Mouse (Mus musculus) v-Abl transformed pro-B cells (cell line): Measurements from ENCODE around the gene Smad6.

Experiments used
- in situ Hi-C, 2 experiments: fragments of 400-800 bp; cut with MboI; formaldehyde crosslinking; loops; one replicate each; pipeline ENCODE4 v1.15.1; 2025; ENCODE audit not compliant: unreplicated experiment in 2 of 2

Smad6 gene

DNA sequence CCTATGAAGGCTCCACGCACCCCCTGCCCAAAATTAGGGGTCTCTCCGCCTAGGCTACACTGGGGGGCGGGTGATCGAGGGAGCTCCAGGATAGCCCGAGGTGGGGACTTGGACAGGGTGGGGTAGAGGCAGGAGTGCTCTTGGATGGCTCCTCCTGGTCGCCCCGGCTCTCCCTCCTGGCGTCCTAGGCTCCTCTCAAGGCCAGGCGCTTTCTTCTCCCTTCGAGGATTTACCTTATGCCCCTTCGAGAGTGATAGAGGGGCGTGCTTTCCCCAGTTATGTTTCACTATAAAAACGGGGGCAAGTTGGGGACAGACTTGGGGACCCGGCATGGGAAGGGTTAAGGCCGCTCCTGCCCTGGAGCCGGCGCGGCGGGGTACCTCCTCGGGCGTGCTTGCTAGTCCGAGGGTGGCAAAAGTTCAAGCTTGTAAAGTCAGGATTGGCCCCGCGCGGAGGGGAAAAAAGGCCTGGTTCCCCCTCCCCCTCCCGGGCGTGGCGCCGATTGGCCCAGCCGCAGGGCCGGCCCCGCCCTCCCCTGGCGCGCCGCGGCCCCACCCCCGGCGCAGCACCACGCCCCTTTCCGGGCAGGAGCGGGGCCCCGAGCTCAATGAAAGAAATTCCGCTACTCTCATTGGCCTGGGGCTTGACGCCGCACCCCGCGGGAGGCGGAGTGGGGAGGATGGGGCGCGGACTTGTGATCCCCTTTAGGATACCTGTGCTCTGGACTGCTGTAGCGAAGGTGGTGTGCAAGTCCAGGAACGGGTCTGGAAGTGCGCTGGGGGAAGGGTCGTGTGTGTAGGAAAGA is 905 bp upstream of the Smad6 start:
- in situ Hi-C loops = loop anchor here in 1 of 2 experiments (5.0 kb wide), 1 partner anchor 65 kb away; no protein-coding TSS in a partner anchor

- in situ Hi-C loops = loop anchor here in 1 of 2 experiments (5.0 kb wide), 1 partner anchor 66 kb away; no protein-coding TSS in a partner anchor
These were observed 474 bp downstream of the Smad6 start for GRCm38 (mm10) chr9:64021319-64021850.

DNA sequence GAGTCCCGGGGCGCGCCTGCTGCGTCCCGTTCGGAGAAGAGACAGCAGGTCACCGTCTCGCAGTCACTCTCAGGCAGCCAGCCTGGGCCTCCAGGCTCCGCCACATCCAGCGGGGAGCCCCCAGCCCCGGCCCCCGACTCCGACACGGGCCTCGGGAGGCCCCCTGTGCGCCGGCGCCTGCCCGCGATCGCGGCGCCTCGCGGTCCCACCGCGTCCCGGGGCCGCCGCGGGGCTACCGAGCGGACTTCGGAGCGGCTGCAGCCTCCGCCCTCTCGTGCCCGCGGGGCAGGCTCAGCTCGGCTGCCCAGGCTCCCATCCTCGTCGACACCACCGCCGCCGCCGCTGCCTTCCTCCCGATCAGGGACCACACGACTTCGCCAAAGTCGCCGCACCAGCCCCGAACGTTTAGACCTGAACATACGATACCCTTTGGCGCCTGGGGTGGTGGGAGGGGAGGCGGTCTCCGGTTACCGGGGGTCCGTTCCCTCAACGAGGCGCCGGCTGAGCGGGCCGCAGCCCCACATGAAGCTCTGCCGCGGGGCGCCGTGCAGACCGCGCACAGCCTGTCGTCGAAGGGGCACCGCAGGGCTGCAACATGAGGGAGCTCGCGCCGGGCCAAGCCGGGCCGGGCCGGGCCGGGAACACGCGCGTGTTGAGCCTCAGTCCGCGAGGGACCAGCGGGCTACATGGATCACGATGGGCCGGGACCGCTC is 1.1 kb downstream of the Smad6 start:
- in situ Hi-C loops = loop anchor here in 1 of 2 experiments (5.0 kb wide), 1 partner anchor 67 kb away; no protein-coding TSS in a partner anchor

GRCm38 (mm10) chr9:64020171-64020605 is 1.7 kb downstream of the Smad6 start:
- in situ Hi-C loops = loop anchor here in 1 of 2 experiments (5.0 kb wide), 1 partner anchor 67 kb away; no protein-coding TSS in a partner anchor

- in situ Hi-C loops = loop anchor here (5.0 kb wide), 2 partner anchors 38 to 68 kb away; no protein-coding TSS in a partner anchor
These were observed 2.6 kb downstream of the Smad6 start for GRCm38 (mm10) chr9:64019036-64019886.

DNA sequence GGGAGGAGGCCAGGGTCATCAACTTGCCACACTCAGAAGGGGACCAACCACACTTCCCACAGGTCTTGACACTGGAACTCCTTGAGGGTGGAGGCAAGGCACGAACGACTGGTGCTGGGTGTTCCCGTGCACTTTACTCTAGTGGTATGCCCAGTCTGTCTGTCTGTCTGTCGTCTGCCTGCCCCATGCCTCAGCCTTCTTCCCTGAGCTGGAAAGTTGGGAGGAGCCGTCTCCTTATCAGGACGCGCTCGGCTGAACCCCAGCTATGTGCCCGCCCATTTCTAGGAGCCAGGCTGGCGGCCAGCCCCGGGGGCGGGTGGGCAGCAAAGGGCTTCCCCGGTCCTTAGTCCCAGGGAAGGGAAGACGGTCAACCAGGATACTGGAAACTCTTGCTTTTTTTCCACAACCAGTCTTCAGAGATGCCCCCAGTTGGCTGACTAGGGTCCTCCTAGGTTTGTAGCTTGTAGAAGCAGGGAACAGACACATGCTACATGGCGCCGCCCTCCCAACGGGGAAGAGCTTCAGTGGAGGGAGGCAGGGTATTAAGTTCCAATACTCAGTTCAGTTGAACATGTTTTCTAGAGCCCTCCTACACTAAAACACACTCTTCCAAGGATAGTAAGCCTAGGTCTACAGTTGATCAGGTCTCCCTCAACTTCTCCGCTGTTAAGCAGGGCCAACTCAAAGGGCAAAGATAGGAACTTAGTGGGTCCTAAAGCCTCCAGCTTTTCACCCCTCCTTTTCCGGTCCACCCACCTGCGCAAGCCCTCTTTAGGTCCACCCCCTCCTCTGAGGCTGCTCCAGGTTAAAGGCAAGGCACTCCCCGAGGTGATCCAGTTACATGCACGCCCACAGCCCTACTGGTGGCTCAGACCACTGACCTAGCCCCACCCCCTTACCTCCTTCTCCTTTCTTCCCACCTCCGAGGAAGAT is 3.7 kb downstream of the Smad6 start:
- in situ Hi-C loops = loop anchor here (5.0 kb wide), 2 partner anchors 39 to 69 kb away; no protein-coding TSS in a partner anchor

GRCm38 (mm10) chr9:64016648-64017400 is 5.0 kb downstream of the Smad6 start:
- in situ Hi-C loops = loop anchor here (5.0 kb wide), 2 partner anchors 40 to 70 kb away; no protein-coding TSS in a partner anchor

GRCm38 (mm10) chr9:64016092-64016491 is 5.8 kb downstream of the Smad6 start:
- in situ Hi-C loops = loop anchor here (5.0 kb wide), 2 partner anchors 41 to 71 kb away; no protein-coding TSS in a partner anchor

GRCm38 (mm10) chr9:64014801-64015200 is 7.1 kb downstream of the Smad6 start:
- in situ Hi-C loops = loop anchor here (5.0 kb wide), 2 partner anchors 42 to 72 kb away; no protein-coding TSS in a partner anchor

DNA sequence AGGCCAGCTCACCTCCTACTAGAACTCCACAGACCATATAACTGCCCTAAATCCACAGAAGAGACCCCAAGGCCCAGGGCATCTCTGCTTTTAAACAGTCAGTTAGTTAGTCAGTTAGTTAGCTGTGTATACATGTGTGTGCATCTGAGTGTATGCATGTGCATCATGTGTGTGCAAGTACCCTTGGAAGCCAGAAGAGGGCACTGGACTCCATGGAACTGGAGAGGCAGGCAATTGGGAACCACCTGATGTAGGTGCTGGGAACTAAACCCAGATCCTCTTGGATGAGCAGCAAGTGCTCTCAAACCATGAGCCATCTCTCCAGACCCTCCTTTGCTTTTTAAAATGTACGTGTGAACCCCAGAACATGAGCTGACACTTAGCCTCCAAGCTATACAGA is 10.5 kb downstream of the Smad6 start:
- in situ Hi-C loops = no loop called here

DNA sequence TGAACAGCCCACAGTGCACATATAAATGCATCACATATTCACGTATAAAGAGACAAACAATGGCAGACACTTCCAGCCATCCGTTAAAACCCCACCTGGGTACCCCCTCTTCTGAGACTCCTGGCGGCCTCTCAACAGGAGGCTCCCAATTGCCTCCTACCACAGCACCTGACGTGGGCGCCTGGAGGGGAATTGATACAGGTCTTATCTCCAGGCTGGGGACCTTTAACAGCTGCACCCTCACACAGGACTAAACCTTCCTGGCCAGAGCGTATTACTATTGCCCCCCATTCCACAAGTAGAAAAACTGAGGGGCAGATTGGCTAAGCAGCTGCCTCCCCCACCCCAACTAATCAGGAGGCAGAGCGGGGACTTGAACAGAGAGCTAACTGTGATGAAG is 18.9 kb downstream of the Smad6 start:
- in situ Hi-C loops = no loop called here

- in situ Hi-C loops = no loop called here
These were observed 20.8 kb downstream of the Smad6 start for GRCm38 (mm10) chr9:64001081-64001480.

- in situ Hi-C loops = no loop called here
These were observed 21.8 kb downstream of the Smad6 start for GRCm38 (mm10) chr9:64000085-64000484.

DNA sequence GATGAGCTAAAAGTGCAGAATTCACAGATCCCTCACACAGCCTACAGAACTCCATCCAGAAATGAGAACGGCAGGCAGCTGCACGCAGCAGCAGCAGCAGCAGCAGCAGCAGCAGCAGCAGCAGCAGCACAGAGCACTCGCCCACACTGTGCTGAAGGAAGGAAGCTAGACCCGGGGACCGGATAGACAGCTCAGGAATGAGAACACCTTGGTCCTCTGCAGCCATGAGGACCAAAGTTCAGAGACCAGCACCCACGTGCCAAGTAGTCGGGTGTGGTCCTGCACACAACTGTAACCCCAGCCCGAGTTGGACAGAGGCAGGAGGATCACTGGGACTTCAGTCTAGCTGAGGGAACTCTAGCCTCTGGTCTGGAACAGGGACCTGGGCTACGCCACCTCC is 22.7 kb downstream of the Smad6 start:
- in situ Hi-C loops = no loop called here

GRCm38 (mm10) chr9:63998026-63998425 is 23.8 kb downstream of the Smad6 start:
- in situ Hi-C loops = no loop called here

GRCm38 (mm10) chr9:63997439-63997838 is 24.4 kb downstream of the Smad6 start:
- in situ Hi-C loops = no loop called here

DNA sequence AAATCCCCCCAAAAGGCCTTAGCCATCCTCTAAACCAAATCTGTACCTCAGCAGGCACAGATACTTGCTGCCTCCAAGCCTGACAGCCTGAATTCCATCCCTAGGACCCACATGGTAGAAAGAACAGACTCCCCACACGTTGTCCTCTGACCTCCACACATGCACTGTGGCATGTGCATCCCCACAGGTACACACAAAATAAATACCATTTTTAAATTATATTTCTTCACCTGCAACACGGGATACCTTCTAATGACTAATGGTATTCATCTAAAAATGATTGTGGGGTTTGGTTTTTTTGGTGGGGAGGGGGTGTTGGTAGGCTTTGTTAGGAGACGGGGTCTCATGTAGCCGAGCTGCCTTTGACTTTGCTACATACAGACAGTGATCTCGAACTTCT is 28.6 kb downstream of the Smad6 start:
- in situ Hi-C loops = no loop called here

- in situ Hi-C loops = no loop called here
These were observed 29.1 kb downstream of the Smad6 start for GRCm38 (mm10) chr9:63992761-63993160.
